Mouse (Mus musculus): ENCODE data around the gene Nthl1.

DNA sequence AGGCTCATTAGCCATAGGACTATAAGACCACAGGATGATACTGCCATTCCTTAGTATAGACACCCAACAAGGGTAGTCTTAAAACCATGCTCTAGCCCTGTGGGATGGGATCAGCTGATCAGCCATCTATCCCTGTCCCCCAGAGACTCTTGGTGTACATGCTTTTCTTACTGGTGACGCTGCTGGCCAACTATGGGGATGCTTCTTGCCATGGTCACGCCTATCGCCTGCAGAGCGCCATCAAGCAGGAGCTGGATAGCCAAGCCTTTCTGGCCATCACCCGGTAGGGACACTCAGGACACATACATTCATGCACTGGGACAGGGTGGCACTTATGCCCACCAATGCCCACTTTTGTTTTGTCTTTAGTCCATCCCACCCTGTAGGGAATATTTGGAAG is 40.8 kb upstream of the Nthl1 start:
- TF ChIP-seq CTCF (IDR thresholded peaks at IDR 0.05; ENCODE audit: insufficient read depth, low read length) (no peak), POLR2A (IDR thresholded peaks at IDR 0.05; ENCODE audit: borderline replicate concordance, extremely low read depth, low read depth, low read length) (no peak)
